Mouse (Mus musculus) right cerebral cortex, postnatal 36 days (tissue): ENCODE measurements around the gene Tcf7l2.

ENCODE experiments used
- DNase-seq, 2 experiments: peaks; one replicate each; pipeline ENCODE4 v3.0.0; 2022; ENCODE audit warnings: low spot score in 2 of 2, mixed read lengths in 1 of 2

Tcf7l2 gene

DNA sequence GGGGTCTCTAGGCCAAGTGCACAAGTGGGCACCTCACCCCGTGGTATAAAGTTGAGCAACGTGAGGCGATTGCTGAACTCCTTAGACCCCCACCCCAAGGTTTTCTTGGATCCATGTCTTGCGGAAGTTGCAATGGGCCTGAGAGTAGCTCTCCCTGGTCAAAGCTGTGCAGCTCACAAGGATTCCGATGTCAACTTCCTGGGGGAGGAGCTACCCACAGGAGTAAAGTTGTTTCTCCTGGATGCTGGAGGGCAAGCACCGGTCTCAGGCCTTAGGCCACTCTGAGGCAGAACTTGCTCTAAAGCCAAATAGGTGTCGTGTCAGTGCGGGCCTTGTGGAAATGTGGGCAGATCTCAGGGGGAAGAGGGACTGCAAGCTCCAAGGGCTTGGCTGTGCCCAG, 12.2 kb upstream of the Tcf7l2 start:
- no peak for DNase-seq

DNA sequence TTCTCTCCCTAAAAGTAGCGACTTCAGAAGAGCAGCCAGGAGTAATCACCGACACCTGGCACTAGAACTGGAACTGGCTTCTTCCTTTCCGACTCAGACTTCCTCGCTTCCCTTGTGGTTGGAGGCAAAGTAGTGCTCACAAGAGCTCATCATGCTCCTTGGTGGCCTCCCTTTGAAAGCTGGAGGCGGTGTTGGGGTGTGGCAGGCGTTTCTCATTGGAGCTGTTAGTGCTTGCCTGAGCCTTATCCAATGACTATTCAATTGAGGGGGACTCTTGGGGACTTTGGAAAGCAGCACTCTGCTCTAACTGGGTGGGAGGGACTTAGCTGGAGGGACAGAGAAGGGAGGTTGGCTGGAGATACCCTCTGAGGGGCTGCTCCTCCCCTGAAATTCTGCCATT, 9.1 kb upstream of the Tcf7l2 start:
- DNase-seq = no peak

DNA sequence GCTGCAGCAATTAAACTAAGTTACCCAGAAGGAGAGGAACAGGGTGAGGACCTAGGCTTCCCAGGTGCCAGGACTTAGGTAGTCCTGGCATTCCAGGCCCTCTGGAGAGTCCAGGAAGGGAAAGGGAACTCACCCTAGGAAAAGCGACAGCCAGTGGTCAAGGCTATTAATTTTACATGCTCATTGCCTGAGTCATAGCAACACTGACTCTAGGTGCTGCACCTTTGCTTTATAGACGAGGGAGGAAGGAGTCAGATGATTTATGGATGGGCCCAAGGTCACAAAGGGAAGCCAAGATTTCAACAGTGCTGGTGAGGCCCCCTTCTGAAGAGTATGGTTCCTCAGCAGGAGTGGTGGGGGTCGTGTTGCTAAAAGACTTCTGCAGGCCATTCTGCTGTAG, 8.6 kb upstream of the Tcf7l2 start:
- no peak for DNase-seq

DNA sequence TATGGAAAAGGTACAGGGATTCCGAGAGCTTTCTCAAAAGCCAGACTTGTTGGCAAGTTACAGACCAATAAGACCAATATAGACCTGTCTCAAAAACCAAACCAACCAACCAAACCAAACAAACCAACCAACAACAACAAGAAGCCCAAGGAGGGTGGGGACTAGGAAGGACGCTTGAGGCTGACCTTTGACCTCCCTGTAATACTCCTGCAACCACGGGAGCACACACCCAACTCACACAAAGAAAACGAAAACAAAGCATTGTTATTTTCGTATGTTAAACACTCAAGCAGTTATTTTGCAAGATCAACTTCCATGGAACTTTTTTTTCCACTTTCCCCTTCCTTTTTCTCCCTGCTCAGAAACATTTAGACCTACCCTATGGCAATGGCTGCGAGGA, 5.6 kb upstream of the Tcf7l2 start:
- DNase-seq = no peak

DNA sequence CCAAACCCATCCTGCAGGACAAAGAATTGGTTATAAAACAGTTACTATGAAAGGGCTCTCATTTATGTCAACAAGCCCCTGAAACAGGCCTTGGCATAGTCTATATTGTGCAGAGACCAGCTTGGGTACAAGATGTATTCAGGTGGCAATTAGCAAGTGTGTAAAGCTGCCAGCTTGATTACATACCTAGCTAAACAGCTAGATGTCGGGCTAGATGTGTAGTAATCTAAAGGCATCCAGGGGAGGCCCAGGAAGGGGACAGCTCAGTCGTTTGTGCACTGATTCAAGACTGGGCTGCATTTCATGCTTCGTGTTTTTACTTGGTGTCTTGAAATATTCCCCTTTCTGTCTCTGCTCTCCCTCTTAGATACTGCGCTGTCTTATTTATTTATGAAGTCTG, 1.9 kb upstream of the Tcf7l2 start:
- DNase-seq = no peak

DNA sequence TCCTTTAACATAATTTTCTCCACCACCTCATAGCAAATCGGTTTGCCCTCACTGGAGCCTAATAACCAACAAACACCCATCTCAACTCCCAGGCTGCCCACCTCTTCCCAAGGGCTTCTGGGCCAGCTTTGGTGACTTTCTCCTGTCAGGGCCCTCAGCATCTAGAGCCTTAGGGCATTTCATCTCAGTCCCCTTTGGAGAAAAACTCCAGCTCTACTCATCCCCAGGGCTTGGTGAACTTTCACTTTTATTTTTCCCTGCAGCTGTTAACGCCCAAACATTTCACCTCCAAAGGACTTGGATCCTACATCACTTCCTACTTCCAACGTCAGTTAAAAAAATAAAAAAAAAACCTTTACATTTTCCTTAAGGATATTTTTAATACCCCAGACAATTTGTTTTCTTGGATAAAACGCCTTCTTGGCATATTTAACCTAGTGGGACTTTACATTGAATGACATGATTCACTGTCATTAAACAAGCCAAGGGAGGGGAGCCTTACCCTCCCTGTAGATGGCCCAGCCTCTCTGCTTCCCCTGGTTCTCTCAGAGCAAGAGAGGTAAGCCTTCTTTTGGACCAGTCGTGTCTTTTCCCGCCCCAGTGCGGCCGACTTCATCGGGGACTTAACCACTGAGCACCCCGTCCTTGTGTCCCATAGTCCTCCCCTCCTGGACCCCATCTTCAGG, 724 bp upstream of the Tcf7l2 start:
- DNase-seq = no peak

DNA sequence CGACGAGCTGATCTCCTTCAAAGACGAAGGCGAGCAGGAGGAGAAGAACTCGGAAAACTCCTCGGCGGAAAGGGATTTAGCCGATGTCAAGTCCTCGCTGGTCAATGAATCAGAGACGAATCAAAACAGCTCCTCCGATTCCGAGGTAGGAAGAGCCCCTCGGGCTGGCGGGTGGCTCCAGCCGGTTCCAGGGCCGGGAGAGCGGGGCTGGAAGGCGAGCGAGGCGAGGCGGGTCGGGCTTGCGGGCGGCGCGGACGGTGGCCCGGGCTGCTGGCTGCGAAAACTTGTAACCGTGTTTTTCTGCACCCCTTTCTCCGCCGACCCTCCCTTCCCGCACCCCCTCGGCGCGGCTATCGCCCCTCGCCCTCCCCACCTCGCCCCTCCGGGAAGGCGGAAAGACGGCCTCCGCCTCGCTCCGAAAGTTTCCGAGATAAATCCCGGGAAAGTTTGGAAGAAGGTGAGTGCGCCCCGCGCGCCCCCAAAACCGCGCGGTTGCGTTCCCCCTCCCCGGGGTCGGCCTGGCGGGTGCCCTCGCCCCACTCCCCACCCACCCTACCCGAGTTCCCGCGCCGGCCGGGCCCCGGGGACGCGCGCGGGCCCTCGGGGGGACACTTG, 873 bp downstream of the Tcf7l2 start:
- DNase-seq = no peak

DNA sequence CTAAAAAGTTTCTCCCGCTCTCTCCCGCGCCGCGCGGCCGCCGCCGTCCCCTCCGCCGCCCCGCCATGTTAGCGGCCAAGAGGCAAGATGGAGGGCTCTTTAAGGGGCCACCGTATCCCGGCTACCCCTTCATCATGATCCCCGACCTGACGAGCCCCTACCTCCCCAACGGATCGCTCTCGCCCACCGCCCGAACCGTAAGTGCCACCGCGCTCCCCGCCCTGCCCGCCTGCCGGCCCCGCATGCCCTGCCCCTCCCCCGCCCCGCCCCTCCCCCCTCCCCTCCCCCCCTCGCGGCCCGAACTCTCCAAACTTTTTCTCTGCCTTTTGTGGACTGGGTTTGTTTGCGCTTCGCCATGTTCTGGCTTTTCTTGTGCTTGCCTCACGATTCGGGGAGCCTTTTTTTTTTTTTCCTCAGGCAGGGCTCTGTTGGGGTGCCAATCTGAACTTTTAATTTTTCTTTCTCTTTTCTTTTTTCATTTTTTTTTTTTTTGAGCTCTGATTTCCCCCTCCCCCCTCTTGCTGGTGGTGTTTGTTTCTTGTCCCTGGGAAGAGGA, 1.5 kb downstream of the Tcf7l2 start:
- DNase-seq = no peak

DNA sequence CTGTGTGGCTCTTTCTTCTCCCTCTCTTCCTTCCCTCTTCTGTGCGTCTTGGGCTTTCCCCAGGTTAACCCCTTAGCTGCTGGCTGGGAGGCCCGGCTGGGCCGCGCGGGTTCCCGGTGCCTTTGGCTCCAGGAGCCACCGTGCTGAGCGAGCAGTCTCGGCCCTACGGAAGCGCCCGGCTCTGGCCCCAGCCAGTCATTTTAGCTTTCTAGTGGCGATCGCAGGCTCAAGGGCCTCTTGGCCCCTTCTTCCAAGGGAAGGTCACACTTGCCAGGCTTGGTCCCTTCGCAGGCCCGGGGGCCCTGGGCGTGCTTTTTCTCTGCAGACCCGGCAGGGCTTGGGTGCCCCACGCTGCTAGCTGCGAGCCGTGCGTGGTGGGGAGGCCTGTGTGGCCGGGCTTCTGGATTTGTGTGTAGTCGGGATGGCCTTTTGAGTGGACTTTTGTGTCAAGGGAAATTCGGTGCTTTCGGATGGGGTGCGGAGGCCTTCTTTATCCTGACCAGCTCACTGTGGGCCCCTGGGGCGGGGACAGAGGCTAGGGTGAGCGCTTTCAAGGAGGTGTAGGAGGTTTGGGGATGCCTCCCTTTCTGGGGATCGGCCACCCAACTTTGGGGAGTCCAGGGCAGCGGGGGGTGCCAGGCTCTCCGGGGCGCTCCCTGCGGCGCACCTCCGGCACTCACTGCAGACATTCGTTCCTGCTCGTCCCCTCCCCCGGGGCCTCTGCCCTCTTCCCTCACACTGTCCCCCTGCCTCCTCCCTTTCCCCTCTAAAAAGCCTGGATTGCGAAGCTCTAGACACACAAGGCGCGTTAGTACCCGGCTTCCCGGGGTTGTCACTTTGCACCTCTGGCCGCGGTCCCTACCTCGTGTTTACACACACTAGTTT, 2.2 kb downstream of the Tcf7l2 start:
- DNase-seq = peak in 1 of 2 experiments; percentile 15

DNA sequence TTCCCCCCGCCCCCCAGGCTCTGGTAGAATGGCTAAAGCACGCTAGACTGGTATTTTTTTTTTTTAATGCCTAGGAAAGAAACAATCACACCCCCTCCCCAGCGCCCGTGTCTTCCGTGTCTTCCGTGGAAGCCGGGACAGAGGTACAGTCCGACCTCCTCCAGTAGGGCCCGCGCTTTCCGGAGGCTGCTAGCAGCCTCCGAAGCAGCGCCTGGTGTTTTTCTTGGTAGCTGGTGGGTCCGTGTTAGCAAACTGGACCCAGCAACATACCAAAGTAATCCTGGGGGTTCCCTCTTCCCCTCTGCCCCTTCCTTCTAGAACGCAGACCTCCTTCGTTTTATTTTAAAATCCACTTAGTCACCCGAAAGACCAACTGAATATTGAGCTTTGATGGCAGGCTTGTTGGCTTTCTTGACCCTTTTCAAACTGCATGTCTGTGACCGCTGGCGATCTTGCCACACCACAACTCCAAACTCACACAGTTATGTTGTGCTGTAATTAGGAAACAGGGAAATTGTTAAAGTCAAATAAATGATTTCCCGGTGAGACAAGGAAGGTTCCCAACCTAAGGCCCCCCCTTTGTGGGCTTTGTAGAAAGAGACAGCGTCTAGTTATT, 3.1 kb downstream of the Tcf7l2 start:
- no peak for DNase-seq

DNA sequence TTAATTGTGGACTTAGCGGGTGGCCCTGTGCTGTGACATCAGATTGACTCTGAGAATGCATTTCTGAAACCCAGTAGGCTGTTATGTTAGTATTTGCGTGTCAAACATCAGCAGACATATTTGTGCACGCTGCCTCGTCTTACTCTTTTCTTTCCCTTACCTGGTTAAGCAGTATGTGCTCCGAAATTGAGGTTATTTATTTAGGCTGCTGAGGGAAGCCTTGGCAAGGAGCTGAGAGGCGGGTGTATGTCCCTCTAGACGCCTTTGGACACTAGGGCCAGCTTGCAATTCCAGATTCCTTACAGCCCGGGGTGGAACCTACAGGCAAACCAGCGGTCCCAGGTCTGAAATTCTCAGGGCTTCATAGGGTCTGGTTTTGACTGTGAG, 3.6 kb downstream of the Tcf7l2 start:
- no peak for DNase-seq

DNA sequence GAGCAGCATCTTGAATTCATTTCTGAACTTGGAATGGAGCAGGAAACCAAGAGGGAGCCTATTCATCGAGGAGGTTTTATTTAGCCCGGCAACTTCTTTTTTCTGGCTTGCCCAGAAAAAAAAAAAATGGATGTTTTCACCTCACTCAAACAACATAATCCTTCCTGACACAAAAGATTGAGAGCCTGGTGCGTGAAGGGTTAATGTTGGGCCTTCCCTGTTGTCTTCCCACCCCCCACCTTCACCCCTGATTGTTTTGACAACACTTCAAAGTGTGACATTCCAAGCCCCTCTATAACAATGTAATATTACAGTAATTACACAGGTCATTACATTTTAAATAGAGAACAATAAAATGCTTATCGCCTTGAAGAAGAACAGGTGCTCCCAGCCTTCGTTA, 4.6 kb downstream of the Tcf7l2 start:
- DNase-seq = no peak

DNA sequence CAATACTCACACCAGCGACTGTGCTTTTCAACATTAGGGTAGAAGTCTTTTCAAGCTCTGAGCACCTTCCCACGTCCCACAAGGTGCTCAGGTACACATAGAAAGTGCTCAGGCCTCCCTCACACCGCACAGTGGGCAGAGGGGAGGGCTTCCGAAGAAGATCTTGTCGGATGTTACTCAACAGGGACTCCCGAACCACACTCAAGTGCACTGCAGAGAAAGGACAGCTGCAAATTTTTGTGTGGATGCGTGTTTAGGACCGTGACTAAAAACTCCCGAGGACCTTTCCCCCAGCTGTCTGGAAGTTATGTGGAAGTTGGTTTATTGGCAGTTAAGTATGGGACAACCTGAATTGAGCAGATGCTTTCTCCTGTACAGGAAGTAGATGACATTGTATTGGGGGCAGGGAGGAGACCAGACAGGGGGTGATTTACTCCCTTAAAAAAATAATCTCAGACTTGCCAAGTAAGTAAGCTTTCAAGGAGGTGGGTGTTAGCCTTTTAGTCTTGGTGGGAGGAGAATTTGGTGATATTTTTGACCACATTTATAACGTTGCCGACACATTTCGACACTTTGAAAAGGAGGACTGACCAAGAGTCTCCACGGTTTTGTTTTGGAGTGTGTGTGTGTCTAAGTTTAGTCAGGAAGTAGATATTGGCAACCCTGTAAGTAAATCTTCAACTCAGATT, 5.8 kb downstream of the Tcf7l2 start:
- DNase-seq = no peak

DNA sequence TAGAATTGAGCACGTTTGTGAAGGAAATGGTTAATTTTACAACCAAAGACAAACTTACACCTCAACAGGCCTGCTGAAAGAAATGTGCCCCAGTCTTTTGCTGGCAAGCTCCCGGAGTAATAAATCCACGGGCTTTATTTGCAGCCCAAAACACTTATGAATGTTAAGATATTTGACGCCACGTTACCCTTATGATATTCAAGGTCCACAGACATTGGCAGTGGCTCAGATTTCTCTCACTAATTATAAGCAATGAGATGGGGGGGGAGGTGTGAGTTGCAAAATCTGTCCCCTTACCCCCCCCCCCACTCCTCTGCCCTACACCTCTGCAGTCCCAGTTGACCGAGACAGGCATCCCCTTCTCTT, 6.3 kb downstream of the Tcf7l2 start:
- no peak for DNase-seq

DNA sequence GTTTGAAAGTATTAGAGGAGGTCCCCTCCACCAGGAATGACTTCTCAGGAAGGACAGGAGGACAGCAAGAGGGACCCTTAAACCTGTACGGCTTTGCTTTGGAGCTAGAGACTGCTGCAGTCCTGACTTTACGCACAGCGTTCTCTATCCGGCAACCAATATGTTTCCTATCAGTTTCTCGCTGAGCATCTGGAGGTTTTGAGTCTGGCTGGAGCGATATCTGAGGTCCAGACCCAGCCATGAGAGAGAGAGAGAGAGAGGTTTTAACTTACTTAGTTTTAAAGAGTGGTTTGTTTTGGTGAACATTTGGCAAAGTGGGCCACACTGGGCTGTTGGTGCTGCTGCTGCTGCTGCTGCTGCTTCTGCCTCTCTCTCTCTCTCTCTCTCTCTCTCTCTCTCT, 7.2 kb downstream of the Tcf7l2 start:
- no peak for DNase-seq

DNA sequence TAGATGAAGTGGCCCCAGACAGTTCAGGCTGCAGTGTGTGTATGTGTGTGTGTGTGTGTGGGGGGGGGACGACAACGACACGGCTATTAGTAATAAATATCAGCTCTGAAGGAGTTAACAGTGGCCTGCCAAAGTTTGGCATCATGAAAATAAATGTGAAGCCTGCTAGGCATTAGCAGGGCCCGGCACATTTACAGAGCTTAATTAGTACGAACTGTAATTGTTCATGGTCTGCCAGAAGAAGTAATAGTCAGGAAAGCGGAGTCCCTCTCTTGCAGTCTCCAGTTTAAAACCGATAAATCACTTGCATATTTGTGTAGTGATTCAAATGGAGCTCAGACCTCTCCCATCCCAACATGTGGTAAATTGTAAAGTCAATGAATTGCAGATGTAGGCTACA, 7.9 kb downstream of the Tcf7l2 start:
- DNase-seq = no peak

DNA sequence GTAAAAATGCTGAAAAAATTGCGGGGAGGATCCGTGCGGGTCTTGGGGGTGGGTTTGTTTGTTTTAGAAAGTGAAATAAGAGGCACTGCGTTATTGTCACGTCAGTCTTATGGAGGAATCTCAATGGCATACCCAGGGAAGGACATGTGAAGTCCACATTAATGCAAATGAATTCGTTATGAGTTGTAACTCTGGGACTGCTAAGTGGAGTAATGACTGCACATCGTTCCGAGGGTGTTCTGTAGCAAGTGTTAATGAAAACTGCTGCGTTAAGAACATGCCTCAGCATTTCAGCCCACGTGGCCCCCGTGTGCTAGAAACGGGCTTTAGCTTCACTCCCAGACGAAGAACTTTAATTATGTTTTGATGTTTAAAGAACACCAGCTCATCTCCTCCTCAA, 8.4 kb downstream of the Tcf7l2 start:
- DNase-seq = no peak

DNA sequence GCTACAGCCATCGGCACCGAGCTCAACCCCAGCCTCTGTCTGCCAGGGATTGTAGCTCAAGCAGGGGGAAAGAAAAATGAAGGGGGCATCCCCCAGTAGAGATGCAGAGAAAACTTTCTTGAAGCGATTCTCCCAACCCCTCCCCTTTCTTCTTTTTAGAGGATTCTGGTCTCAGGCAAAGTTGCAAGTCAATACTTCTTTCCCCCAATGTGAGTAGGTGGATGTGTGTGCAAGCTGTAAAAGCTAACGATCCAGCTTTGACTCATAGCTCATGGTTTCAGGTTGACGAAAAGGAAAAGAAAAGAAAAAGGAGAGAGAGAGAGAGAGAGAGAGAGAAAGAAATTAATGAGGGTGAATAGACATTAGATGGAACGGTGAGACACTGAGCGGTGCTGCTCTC, 8.8 kb downstream of the Tcf7l2 start:
- DNase-seq = no peak

DNA sequence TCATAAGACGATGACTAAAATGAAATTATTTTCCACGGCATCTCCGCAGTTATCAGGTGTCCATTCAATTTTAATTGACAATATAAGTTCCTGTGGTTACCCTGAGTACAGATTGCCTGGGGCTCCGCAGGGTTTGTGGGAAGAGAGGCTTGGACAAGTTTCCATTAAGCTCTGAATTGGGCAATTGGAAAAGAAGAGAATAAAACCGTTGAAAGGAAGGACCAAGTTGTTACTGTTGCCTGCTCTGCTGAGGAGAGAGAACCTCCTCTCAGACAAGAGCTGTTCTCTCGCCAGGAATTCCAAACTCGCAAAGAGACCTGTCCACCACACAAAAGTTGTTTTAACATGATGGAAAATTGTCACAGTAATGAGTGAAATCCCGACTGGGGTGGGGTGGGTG, 11.2 kb downstream of the Tcf7l2 start:
- DNase-seq = no peak

DNA sequence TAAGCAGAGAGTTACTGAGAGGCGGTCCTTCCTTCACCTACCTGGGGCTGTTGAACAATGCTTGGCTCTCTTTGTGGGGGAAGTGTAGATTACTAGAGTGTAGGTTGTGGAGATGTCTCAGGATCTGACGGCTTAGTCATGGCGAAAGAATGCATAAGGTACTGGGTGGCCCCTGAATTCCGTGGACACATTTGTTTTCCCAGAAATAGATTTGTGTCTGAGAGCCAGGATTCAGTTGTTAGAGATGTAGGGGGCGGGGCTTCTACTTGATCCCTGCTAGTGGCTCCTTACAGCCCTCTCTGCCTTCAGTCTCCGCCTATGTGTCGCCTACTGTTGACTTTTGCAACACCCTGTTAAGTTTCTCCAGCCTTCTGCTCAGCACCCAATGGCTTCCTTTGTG, 12.7 kb downstream of the Tcf7l2 start:
- DNase-seq = no peak

DNA sequence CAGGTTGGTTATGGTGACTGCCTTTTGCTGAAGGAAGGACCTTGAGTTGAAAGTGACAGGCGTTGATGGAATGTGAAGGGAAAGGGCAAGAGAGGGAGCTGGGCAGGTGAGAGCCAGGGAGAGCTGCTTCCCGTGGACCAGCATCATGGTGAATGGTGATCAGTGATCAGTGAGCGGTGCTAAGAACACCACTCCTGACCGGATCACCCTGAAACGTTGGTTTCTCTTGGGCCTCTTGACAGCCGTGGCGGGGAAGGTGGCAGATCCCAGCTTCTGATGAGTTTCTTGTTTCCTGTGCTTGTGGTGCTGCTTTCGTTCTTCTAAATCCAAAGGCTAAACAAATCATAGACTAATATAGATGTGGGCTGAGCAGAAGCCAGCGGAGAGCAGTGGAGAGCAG, 13.8 kb downstream of the Tcf7l2 start:
- DNase-seq = no peak

DNA sequence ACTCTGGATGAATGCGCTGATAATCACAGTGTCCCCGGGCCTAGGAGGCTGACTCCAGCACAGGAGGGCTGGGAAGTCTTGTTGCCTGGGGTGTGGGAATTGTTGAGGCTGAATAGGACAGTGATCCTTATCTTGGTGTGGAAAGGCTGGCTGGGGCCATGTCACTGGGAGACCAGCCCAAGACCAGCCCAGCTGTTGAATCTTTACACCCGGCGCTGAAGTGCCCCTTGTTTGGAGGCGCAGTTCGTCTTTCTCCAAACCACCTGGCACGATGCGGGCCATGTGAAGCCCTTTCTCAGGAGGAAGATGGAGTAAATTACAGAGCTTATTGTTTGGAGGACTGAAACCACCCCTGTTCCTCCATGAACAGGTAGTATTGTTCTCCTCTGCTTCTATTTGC, 15.1 kb downstream of the Tcf7l2 start:
- DNase-seq = no peak
